Mouse (Mus musculus) limb, embryonic 10.5 days (tissue): ENCODE data around the gene Fbf1. TPM values are rescaled to one million over a fixed set of nuclear protein-coding genes. Genes with fewer than 3 reads are reported as not detected.

Experiments used
- DNase-seq: peaks from one replicate; pipeline ENCODE4 v3.0.0-alpha.2; 2017; ENCODE audit warnings: low spot score
- H3K27ac ChIP-seq: fragments of 300-500 bp; sonication (generic); 2 replicates; pipeline ENCODE4 v1.5.1; 2016; ENCODE audit warnings: mild to moderate bottlenecking
- H3K27me3 ChIP-seq: fragments of 300-500 bp; sonication (generic); 2 replicates; pipeline ENCODE4 v1.6.1; 2016; ENCODE audit warnings: low read depth, mild to moderate bottlenecking; ENCODE audit not compliant: poor library complexity, severe bottlenecking
- H3K36me3 ChIP-seq: fragments of 300-500 bp; sonication (generic); 2 replicates; pipeline ENCODE4 v1.6.1; 2016; ENCODE audit warnings: mild to moderate bottlenecking, moderate library complexity
- H3K4me1 ChIP-seq: fragments of 300-500 bp; sonication (generic); 2 replicates; pipeline ENCODE4 v1.6.1; 2016
- H3K4me3 ChIP-seq: fragments of 300-500 bp; sonication (generic); 2 replicates; pipeline ENCODE4 v1.5.1; 2016; ENCODE audit warnings: mild to moderate bottlenecking, moderate library complexity
- H3K9me3 ChIP-seq: fragments of 300-500 bp; sonication (generic); replicated peaks from 2 replicates; pipeline ENCODE4 v1.6.1; 2016; ENCODE audit warnings: mild to moderate bottlenecking
- WGBS: fragments of 180-500 bp; shearing (Covaris S2); methylation state at CpG from one replicate; pipeline ENCODE4 v1.1.7; 2016; 5-methylcytosine and 5-hydroxymethylcytosine counted together
- polyA plus RNA-seq: library from polyadenylated mRNA; unstranded; fragments of >200 nt; fragmentation: Nextera tagmentation; extraction: Ambion mirVana; gene quantifications from 2 replicates; pipeline ENCODE4 v1.2.1, GENCODE M21; 2016

The Fbf1 gene
- polyA plus RNA-seq, 1 experiment from 2014 or later = 56.8 TPM

- peak overlapping the region; percentile 97 for H3K27ac ChIP-seq
- peaks cover 9% of the 10 kb centered on the region; the same call in 1 of the 2 replicates for H3K36me3 ChIP-seq
- no peaks in the 10 kb centered on the region for H3K9me3 ChIP-seq
- H3K4me1 ChIP-seq = peaks cover 13% of the 10 kb centered on the region
- no peak for DNase-seq
- no peaks in the 10 kb centered on the region for H3K27me3 ChIP-seq
- WGBS = 28% methylated on average over 13 of the region's 13 CpGs
- H3K4me3 ChIP-seq = peak overlapping the region; percentile 77
Observed at GRCm38 (mm10) chr11:116198132-116198531, 30.2 kb upstream of the Fbf1 start.

- H3K27ac ChIP-seq = no peak overlapping the region
- no peak overlapping the region for H3K4me3 ChIP-seq
- H3K4me1 ChIP-seq = peaks cover 13% of the 10 kb centered on the region
- H3K9me3 ChIP-seq = no peaks in the 10 kb centered on the region
- H3K36me3 ChIP-seq = peaks cover 9% of the 10 kb centered on the region; the same call in 1 of the 2 replicates
- H3K27me3 ChIP-seq = no peaks in the 10 kb centered on the region
- DNase-seq = no peak
- WGBS = 93% methylated on average over 6 of the region's 6 CpGs
Observed at GRCm38 (mm10) chr11:116197584-116197906, 29.6 kb upstream of the Fbf1 start.

- Histone ChIP-seq H3K27me3 (no peaks in the 10 kb centered on the region), H3K4me3 (no peak overlapping the region), H3K4me1 (peaks cover 13% of the 10 kb centered on the region), H3K9me3 (no peaks in the 10 kb centered on the region), H3K36me3 (peaks cover 9% of the 10 kb centered on the region; the same call in 1 of the 2 replicates), H3K27ac (no peak overlapping the region)
- WGBS = 94% methylated on average over 18 of the region's 18 CpGs
- no peak for DNase-seq
Observed at GRCm38 (mm10) chr11:116196866-116197583, 29.1 kb upstream of the Fbf1 start.

- H3K4me3 ChIP-seq = no peak overlapping the region
- peaks cover 11% of the 10 kb centered on the region; the same call in 1 of the 2 replicates for H3K36me3 ChIP-seq
- no peaks in the 10 kb centered on the region for H3K27me3 ChIP-seq
- H3K27ac ChIP-seq = no peak overlapping the region
- no peak for DNase-seq
- 95% methylated on average over 3 of the region's 3 CpGs for WGBS
- no peaks in the 10 kb centered on the region for H3K9me3 ChIP-seq
- H3K4me1 ChIP-seq = peaks cover 13% of the 10 kb centered on the region
Observed at GRCm38 (mm10) chr11:116196336-116196735, 28.4 kb upstream of the Fbf1 start.

- WGBS = 80% methylated on average over 5 of the region's 5 CpGs
- H3K4me3 ChIP-seq = no peak overlapping the region
- H3K27me3 ChIP-seq = no peaks in the 10 kb centered on the region
- peaks cover 16% of the 10 kb centered on the region; the same call in 1 of the 2 replicates for H3K36me3 ChIP-seq
- H3K9me3 ChIP-seq = no peaks in the 10 kb centered on the region
- H3K27ac ChIP-seq = no peak overlapping the region
- no peak for DNase-seq
- H3K4me1 ChIP-seq = peaks cover 13% of the 10 kb centered on the region
Observed at GRCm38 (mm10) chr11:116195252-116195651, 27.3 kb upstream of the Fbf1 start.

- Histone ChIP-seq H3K27me3 (no peaks in the 10 kb centered on the region), H3K4me1 (peaks cover 12% of the 10 kb centered on the region), H3K27ac (no peak overlapping the region), H3K36me3 (peaks cover 18% of the 10 kb centered on the region; the same call in 1 of the 2 replicates), H3K9me3 (no peaks in the 10 kb centered on the region), H3K4me3 (no peak overlapping the region)
- 96% methylated on average over 8 of the region's 8 CpGs for WGBS
- DNase-seq = no peak
Observed at GRCm38 (mm10) chr11:116194619-116195018, 26.7 kb upstream of the Fbf1 start.

GRCm38 (mm10) chr11:116187226-116187930 is 19.4 kb upstream of the Fbf1 start:
- H3K27ac ChIP-seq = no peak overlapping the region
- no peak overlapping the region for H3K4me3 ChIP-seq
- no peaks in the 10 kb centered on the region for H3K4me1 ChIP-seq
- DNase-seq = no peak
- peaks cover 55% of the 10 kb centered on the region for H3K36me3 ChIP-seq
- no peaks in the 10 kb centered on the region for H3K9me3 ChIP-seq
- H3K27me3 ChIP-seq = no peaks in the 10 kb centered on the region
- 73% methylated on average over 11 of the region's 11 CpGs for WGBS

- H3K9me3 ChIP-seq = no peaks in the 10 kb centered on the region
- H3K27ac ChIP-seq = no peak overlapping the region
- peaks cover 63% of the 10 kb centered on the region for H3K36me3 ChIP-seq
- no peak overlapping the region for H3K4me3 ChIP-seq
- no peak for DNase-seq
- no peaks in the 10 kb centered on the region for H3K4me1 ChIP-seq
- no peaks in the 10 kb centered on the region for H3K27me3 ChIP-seq
- 93% methylated on average over 11 of the region's 11 CpGs for WGBS
Observed at GRCm38 (mm10) chr11:116186360-116186759, 18.4 kb upstream of the Fbf1 start.

- H3K4me3 ChIP-seq = no peak overlapping the region
- WGBS = 93% methylated on average over 3 of the region's 3 CpGs
- DNase-seq = no peak
- peaks cover 61% of the 10 kb centered on the region for H3K36me3 ChIP-seq
- no peaks in the 10 kb centered on the region for H3K9me3 ChIP-seq
- no peak overlapping the region for H3K27ac ChIP-seq
- no peaks in the 10 kb centered on the region for H3K27me3 ChIP-seq
- H3K4me1 ChIP-seq = no peaks in the 10 kb centered on the region
Observed at GRCm38 (mm10) chr11:116185836-116186235, 17.9 kb upstream of the Fbf1 start.

GRCm38 (mm10) chr11:116178411-116179121 is 10.6 kb upstream of the Fbf1 start:
- Histone ChIP-seq H3K27me3 (no peaks in the 10 kb centered on the region), H3K4me1 (no peaks in the 10 kb centered on the region), H3K36me3 (peaks cover 83% of the 10 kb centered on the region), H3K9me3 (no peaks in the 10 kb centered on the region), H3K4me3 (no peak overlapping the region), H3K27ac (no peak overlapping the region)
- 92% methylated on average over 20 of the region's 20 CpGs for WGBS
- no peak for DNase-seq

GRCm38 (mm10) chr11:116176010-116176409 is 8.0 kb upstream of the Fbf1 start:
- Histone ChIP-seq H3K27me3 (no peaks in the 10 kb centered on the region), H3K9me3 (no peaks in the 10 kb centered on the region), H3K4me1 (no peaks in the 10 kb centered on the region), H3K36me3 (peaks cover 82% of the 10 kb centered on the region), H3K4me3 (no peak overlapping the region), H3K27ac (no peak overlapping the region)
- no peak for DNase-seq
- WGBS = 92% methylated on average over 7 of the region's 7 CpGs

GRCm38 (mm10) chr11:116174775-116175448 is 6.9 kb upstream of the Fbf1 start:
- DNase-seq = no peak
- WGBS = 91% methylated on average over 22 of the region's 22 CpGs
- Histone ChIP-seq H3K27ac (no peak overlapping the region), H3K36me3 (peaks cover 72% of the 10 kb centered on the region), H3K4me1 (no peaks in the 10 kb centered on the region), H3K27me3 (no peaks in the 10 kb centered on the region), H3K9me3 (no peaks in the 10 kb centered on the region), H3K4me3 (no peak overlapping the region)
